Mouse (Mus musculus) embryonic facial prominence, embryonic 11.5 days (tissue): ENCODE measurements around the gene Tedc1. TPM values are rescaled to one million over a fixed set of nuclear protein-coding genes. Genes with fewer than 3 reads are reported as not detected.

Experiments
- ATAC-seq: fragments of 200-750 bp; cut with Nextera tagmentation; replicated peaks from 2 replicates; pipeline ENCODE4 v1.8.0; 2017; ENCODE audit warnings: low read depth; ENCODE audit not compliant: insufficient number of reproducible peaks, low FRiP score, low TSS enrichment
- DNase-seq: peaks from one replicate; pipeline ENCODE4 v3.0.0-alpha.2; 2015; ENCODE audit warnings: low spot score
- H3K27ac ChIP-seq: fragments of 300-500 bp; sonication (generic); replicated peaks from 2 replicates; pipeline ENCODE4 v1.5.1; 2014; ENCODE audit warnings: mild to moderate bottlenecking, low read depth, low read length, control low read depth
- H3K27me3 ChIP-seq: fragments of 300-500 bp; sonication (generic); 2 replicates; pipeline ENCODE4 v1.6.1; 2014; ENCODE audit warnings: mild to moderate bottlenecking, low read length, moderate library complexity, mixed read lengths; ENCODE audit not compliant: control insufficient read depth, insufficient read depth
- H3K36me3 ChIP-seq: fragments of 300-500 bp; sonication (generic); replicated peaks from 2 replicates; pipeline ENCODE4 v1.6.1; 2014; ENCODE audit warnings: low read depth, mild to moderate bottlenecking, low read length, moderate library complexity, mixed read lengths; ENCODE audit not compliant: control insufficient read depth, insufficient read depth
- H3K4me1 ChIP-seq: fragments of 300-500 bp; sonication (generic); 2 replicates; pipeline ENCODE4 v1.6.1; 2014; ENCODE audit warnings: low read length, mixed read lengths; ENCODE audit not compliant: control insufficient read depth, insufficient read depth
- H3K4me2 ChIP-seq: fragments of 300-500 bp; sonication (generic); 2 replicates; pipeline ENCODE4 v1.6.1; 2014; ENCODE audit warnings: low read depth, mild to moderate bottlenecking, control low read depth, low read length, moderate library complexity
- H3K4me3 ChIP-seq: fragments of 300-500 bp; sonication (generic); 2 replicates; pipeline ENCODE4 v1.5.1; 2014; ENCODE audit warnings: low read depth, low read length, control low read depth
- H3K9ac ChIP-seq: fragments of 300-500 bp; sonication (generic); replicated peaks from 2 replicates; pipeline ENCODE4 v1.6.1; 2014; ENCODE audit warnings: mild to moderate bottlenecking, control low read depth, low read length
- H3K9me3 ChIP-seq: fragments of 300-500 bp; sonication (generic); replicated peaks from 2 replicates; pipeline ENCODE4 v1.6.1; 2016; ENCODE audit warnings: mild to moderate bottlenecking, low read length, inconsistent platforms, mixed read lengths; ENCODE audit not compliant: control insufficient read depth
- WGBS: fragments of 180-500 bp; shearing (Covaris S2); extraction: QIAGEN DNeasy Blood & Tissue Kit; methylation state at CpG from one replicate; pipeline ENCODE4 v1.1.7; 2014; 5-methylcytosine and 5-hydroxymethylcytosine counted together
- polyA plus RNA-seq: library from polyadenylated mRNA; unstranded; fragments of >200 nt; fragmentation: Nextera tagmentation; extraction: Ambion mirVana; gene quantifications from 2 replicates; pipeline ENCODE4 v1.2.1, GENCODE M21; 2014

Gene Tedc1
- polyA plus RNA-seq, 1 experiment from 2014 or later, result 26.4 TPM

- Histone ChIP-seq H3K9ac (no peak overlapping the region), H3K4me3 (no peak overlapping the region), H3K27ac (no peak overlapping the region), H3K36me3 (peaks cover 41% of the 10 kb centered on the region), H3K9me3 (no peaks in the 10 kb centered on the region), H3K27me3 (no peaks in the 10 kb centered on the region), H3K4me1 (no peaks in the 10 kb centered on the region), H3K4me2 (no peak overlapping the region)
- DNase-seq (no peak), ATAC-seq (no peak)
- 81% methylated on average over 6 of the region's 6 CpGs for WGBS
Observed at GRCm38 (mm10) chr12:113124726-113125125, 31.5 kb upstream of the Tedc1 start.

GRCm38 (mm10) chr12:113130732-113131131 is 25.5 kb upstream of the Tedc1 start:
- DNase-seq, result no peak
- Histone ChIP-seq H3K36me3 (peaks cover 32% of the 10 kb centered on the region), H3K4me2 (no peak overlapping the region), H3K27me3 (no peaks in the 10 kb centered on the region; the same call in 1 of the 2 replicates), H3K9ac (no peak overlapping the region), H3K4me3 (no peak overlapping the region), H3K4me1 (no peaks in the 10 kb centered on the region), H3K9me3 (no peaks in the 10 kb centered on the region), H3K27ac (no peak overlapping the region)
- WGBS, result 98% methylated on average over 8 of the region's 8 CpGs
- no peak for ATAC-seq

- Histone ChIP-seq H3K4me3 (no peak overlapping the region), H3K4me2 (no peak overlapping the region), H3K27me3 (no peaks in the 10 kb centered on the region; the same call in 1 of the 2 replicates), H3K4me1 (no peaks in the 10 kb centered on the region), H3K27ac (no peak overlapping the region), H3K9me3 (no peaks in the 10 kb centered on the region), H3K9ac (no peak overlapping the region), H3K36me3 (peaks cover 36% of the 10 kb centered on the region)
- ATAC-seq (no peak), DNase-seq (no peak)
- 98% methylated on average over 14 of the region's 14 CpGs for WGBS
Observed at GRCm38 (mm10) chr12:113131601-113132000, 24.6 kb upstream of the Tedc1 start.

- Histone ChIP-seq H3K4me2 (no peak overlapping the region), H3K27me3 (no peaks in the 10 kb centered on the region; the same call in 1 of the 2 replicates), H3K9me3 (no peaks in the 10 kb centered on the region), H3K36me3 (peaks cover 33% of the 10 kb centered on the region), H3K27ac (no peak overlapping the region), H3K4me3 (no peak overlapping the region), H3K9ac (no peak overlapping the region), H3K4me1 (no peaks in the 10 kb centered on the region)
- DNase-seq (no peak), ATAC-seq (no peak)
- WGBS, result 87% methylated on average over 2 of the region's 2 CpGs
Observed at GRCm38 (mm10) chr12:113132567-113132966, 23.7 kb upstream of the Tedc1 start.

GRCm38 (mm10) chr12:113133260-113133659 is 23.0 kb upstream of the Tedc1 start:
- Histone ChIP-seq H3K27me3 (no peaks in the 10 kb centered on the region; the same call in 1 of the 2 replicates), H3K4me2 (no peak overlapping the region), H3K9ac (no peak overlapping the region), H3K9me3 (no peaks in the 10 kb centered on the region), H3K27ac (no peak overlapping the region), H3K4me3 (no peak overlapping the region), H3K36me3 (peaks cover 32% of the 10 kb centered on the region), H3K4me1 (no peaks in the 10 kb centered on the region)
- DNase-seq (no peak), ATAC-seq (no peak)
- WGBS, result 92% methylated on average over 9 of the region's 9 CpGs

- no peak overlapping the region for H3K4me3 ChIP-seq
- H3K9ac ChIP-seq, result no peak overlapping the region
- ATAC-seq (no peak), DNase-seq (no peak)
- no peaks in the 10 kb centered on the region; the same call in 1 of the 2 replicates for H3K27me3 ChIP-seq
- H3K4me2 ChIP-seq, result no peak overlapping the region
- no peak overlapping the region for H3K27ac ChIP-seq
- no peaks in the 10 kb centered on the region for H3K9me3 ChIP-seq
- WGBS, result 92% methylated on average over 5 of the region's 5 CpGs
- peaks cover 32% of the 10 kb centered on the region for H3K36me3 ChIP-seq
- no peaks in the 10 kb centered on the region for H3K4me1 ChIP-seq
Observed at GRCm38 (mm10) chr12:113133861-113134403, 22.3 kb upstream of the Tedc1 start.

- H3K36me3 ChIP-seq, result peaks cover 32% of the 10 kb centered on the region
- H3K27me3 ChIP-seq, result no peaks in the 10 kb centered on the region; the same call in 1 of the 2 replicates
- no peak overlapping the region for H3K4me2 ChIP-seq
- no peak overlapping the region for H3K4me3 ChIP-seq
- DNase-seq, result no peak
- ATAC-seq, result no peak
- no peak overlapping the region for H3K9ac ChIP-seq
- no peaks in the 10 kb centered on the region for H3K4me1 ChIP-seq
- no peak overlapping the region for H3K27ac ChIP-seq
- 95% methylated on average over 4 of the region's 4 CpGs for WGBS
- no peaks in the 10 kb centered on the region for H3K9me3 ChIP-seq
Observed at GRCm38 (mm10) chr12:113134502-113134901, 21.7 kb upstream of the Tedc1 start.

GRCm38 (mm10) chr12:113135401-113135800 is 20.8 kb upstream of the Tedc1 start:
- WGBS, result 90% methylated on average over 7 of the region's 7 CpGs
- Histone ChIP-seq H3K4me3 (no peak overlapping the region), H3K27me3 (no peaks in the 10 kb centered on the region; the same call in 1 of the 2 replicates), H3K4me1 (0 out of 2 replicates have a peak, but pooled peaks cover 3% of the 10 kb centered on the region), H3K27ac (no peak overlapping the region), H3K9me3 (no peaks in the 10 kb centered on the region), H3K9ac (no peak overlapping the region), H3K4me2 (no peak overlapping the region), H3K36me3 (peaks cover 32% of the 10 kb centered on the region)
- DNase-seq (no peak), ATAC-seq (no peak)
